Mouse (Mus musculus) intestine, postnatal 0 days (tissue): Measurements from ENCODE around the gene Vpreb3. TPM values are rescaled to one million over a fixed set of nuclear protein-coding genes. Genes with fewer than 3 reads are reported as not detected.

Experiments used
- ATAC-seq: fragments of 200-750 bp; cut with Nextera tagmentation; 2 replicates; pipeline ENCODE4 v1.8.0; 2017; ENCODE audit warnings: mild to moderate bottlenecking, moderate TSS enrichment, moderate library complexity
- H3K27ac ChIP-seq: fragments of 300-500 bp; sonication (generic); 2 replicates; pipeline ENCODE4 v1.5.1; 2014; ENCODE audit warnings: mild to moderate bottlenecking, low read depth, low read length, moderate library complexity
- H3K27me3 ChIP-seq: fragments of 300-500 bp; sonication (generic); replicated peaks from 2 replicates; pipeline ENCODE4 v1.6.1; 2014; ENCODE audit warnings: low read length, mixed read lengths; ENCODE audit not compliant: control insufficient read depth, insufficient read depth
- H3K36me3 ChIP-seq: fragments of 300-500 bp; sonication (generic); 2 replicates; pipeline ENCODE4 v1.6.1; 2014; ENCODE audit warnings: mild to moderate bottlenecking, moderate library complexity; ENCODE audit not compliant: control insufficient read depth, insufficient read depth
- H3K4me1 ChIP-seq: fragments of 300-500 bp; sonication (generic); replicated peaks from 2 replicates; pipeline ENCODE4 v1.6.1; 2014; ENCODE audit warnings: antibody characterized with exemption, low read length, mixed read lengths; ENCODE audit not compliant: control insufficient read depth, insufficient read depth
- H3K4me2 ChIP-seq: fragments of 300-500 bp; sonication (generic); replicated peaks from 2 replicates; pipeline ENCODE4 v1.6.1; 2014; ENCODE audit warnings: low read depth, mild to moderate bottlenecking, moderate library complexity
- H3K4me3 ChIP-seq: fragments of 300-500 bp; sonication (generic); 2 replicates; pipeline ENCODE4 v1.5.1; 2014; ENCODE audit warnings: low read depth, low read length
- H3K9ac ChIP-seq: fragments of 300-500 bp; sonication (generic); 2 replicates; pipeline ENCODE4 v1.6.1; 2014; ENCODE audit warnings: mild to moderate bottlenecking, low read depth, low read length
- H3K9me3 ChIP-seq: fragments of 300-500 bp; sonication (generic); 2 replicates; pipeline ENCODE4 v1.6.1; 2016; ENCODE audit warnings: mixed run types; ENCODE audit not compliant: control insufficient read depth
- CTCF ChIP-seq: sonication (generic); IDR thresholded peaks from 2 replicates; pipeline ENCODE4 v1.5.1; 2016; ENCODE audit warnings: low read depth, mild to moderate bottlenecking, control low read depth, antibody characterized with exemption, moderate library complexity
- WGBS: fragments of 180-500 bp; shearing (Covaris S2); extraction: QIAGEN DNeasy Blood & Tissue Kit; methylation state at CpG from one replicate; pipeline ENCODE4 v1.1.7; 2014; 5-methylcytosine and 5-hydroxymethylcytosine counted together
- polyA plus RNA-seq: library from polyadenylated mRNA; unstranded; fragments of >200 nt; fragmentation: Nextera tagmentation; extraction: Ambion mirVana; gene quantifications from 2 replicates; pipeline ENCODE4 v1.2.1, GENCODE M21; 2015

Gene Vpreb3
- polyA plus RNA-seq, 1 experiment from 2014 or later: not detected

GRCm38 (mm10) chr10:75898039-75898564 lies 44.8 kb upstream of the Vpreb3 start:
- Histone ChIP-seq H3K4me3 (no peak overlapping the region), H3K4me1 (peaks cover 4% of the 10 kb centered on the region), H3K36me3 (peaks cover 53% of the 10 kb centered on the region), H3K4me2 (no peak overlapping the region), H3K9me3 (no peaks in the 10 kb centered on the region), H3K27me3 (no peaks in the 10 kb centered on the region), H3K27ac (no peak overlapping the region), H3K9ac (no peak overlapping the region)
- TF ChIP-seq CTCF: no peak
- WGBS: 77% methylated on average over 6 of the region's 6 CpGs
- no peak for ATAC-seq

GRCm38 (mm10) chr10:75898846-75899245 lies 44.0 kb upstream of the Vpreb3 start:
- Histone ChIP-seq H3K27me3 (no peaks in the 10 kb centered on the region), H3K4me2 (no peak overlapping the region), H3K4me3 (no peak overlapping the region), H3K27ac (no peak overlapping the region), H3K4me1 (no peaks in the 10 kb centered on the region), H3K9me3 (no peaks in the 10 kb centered on the region), H3K36me3 (peaks cover 61% of the 10 kb centered on the region), H3K9ac (no peak overlapping the region)
- ATAC-seq: no peak
- 63% methylated on average over 3 of the region's 3 CpGs for WGBS
- no peak for TF ChIP-seq CTCF

GRCm38 (mm10) chr10:75904391-75904790 lies 38.5 kb upstream of the Vpreb3 start:
- no peak for TF ChIP-seq CTCF
- Histone ChIP-seq H3K4me1 (no peaks in the 10 kb centered on the region), H3K27ac (no peak overlapping the region), H3K4me3 (no peak overlapping the region), H3K4me2 (no peak overlapping the region), H3K27me3 (no peaks in the 10 kb centered on the region), H3K36me3 (peaks cover 70% of the 10 kb centered on the region), H3K9me3 (no peaks in the 10 kb centered on the region), H3K9ac (no peak overlapping the region)
- WGBS: 87% methylated on average over 5 of the region's 5 CpGs
- ATAC-seq: no peak

- peaks cover 78% of the 10 kb centered on the region for H3K36me3 ChIP-seq
- 89% methylated on average over 4 of the region's 4 CpGs for WGBS
- no peak for TF ChIP-seq CTCF
Observed at GRCm38 (mm10) chr10:75906882-75907281, 36.0 kb upstream of the Vpreb3 start.

GRCm38 (mm10) chr10:75910698-75911097 lies 32.2 kb upstream of the Vpreb3 start:
- no peak for ATAC-seq
- no peaks in the 10 kb centered on the region for H3K4me1 ChIP-seq
- 89% methylated on average over 2 of the region's 2 CpGs for WGBS

More at GRCm38 (mm10) chr10:75906882-75907281, 36.0 kb upstream of the Vpreb3 start:
- no peak overlapping the region for H3K27ac ChIP-seq
- no peak for ATAC-seq
- no peak overlapping the region for H3K4me2 ChIP-seq
- no peaks in the 10 kb centered on the region for H3K4me1 ChIP-seq
- H3K27me3 ChIP-seq: no peaks in the 10 kb centered on the region
- no peak overlapping the region for H3K9ac ChIP-seq
- no peak overlapping the region for H3K4me3 ChIP-seq
- no peaks in the 10 kb centered on the region for H3K9me3 ChIP-seq

GRCm38 (mm10) chr10:75913013-75913589 lies 29.8 kb upstream of the Vpreb3 start:
- no peak overlapping the region for H3K9ac ChIP-seq
- H3K4me2 ChIP-seq: no peak overlapping the region
- peaks cover 61% of the 10 kb centered on the region for H3K36me3 ChIP-seq
- WGBS: 68% methylated on average over 6 of the region's 6 CpGs
- H3K9me3 ChIP-seq: no peaks in the 10 kb centered on the region
- no peak overlapping the region for H3K4me3 ChIP-seq
- no peak for TF ChIP-seq CTCF
- H3K4me1 ChIP-seq: no peaks in the 10 kb centered on the region
- no peak for ATAC-seq
- H3K27ac ChIP-seq: no peak overlapping the region
- H3K27me3 ChIP-seq: no peaks in the 10 kb centered on the region

More at GRCm38 (mm10) chr10:75910698-75911097, 32.2 kb upstream of the Vpreb3 start:
- no peak overlapping the region for H3K4me2 ChIP-seq
- H3K4me3 ChIP-seq: no peak overlapping the region
- H3K27ac ChIP-seq: no peak overlapping the region
- H3K9ac ChIP-seq: no peak overlapping the region
- no peaks in the 10 kb centered on the region for H3K9me3 ChIP-seq
- no peaks in the 10 kb centered on the region for H3K27me3 ChIP-seq
- H3K36me3 ChIP-seq: peaks cover 63% of the 10 kb centered on the region
- no peak for TF ChIP-seq CTCF

- no peaks in the 10 kb centered on the region for H3K27me3 ChIP-seq
- no peak overlapping the region for H3K4me3 ChIP-seq
- no peak overlapping the region for H3K4me2 ChIP-seq
- H3K4me1 ChIP-seq: no peaks in the 10 kb centered on the region
- 76% methylated on average over 7 of the region's 7 CpGs for WGBS
- ATAC-seq: no peak
- H3K9me3 ChIP-seq: no peaks in the 10 kb centered on the region
- H3K9ac ChIP-seq: no peak overlapping the region
- peaks cover 45% of the 10 kb centered on the region for H3K36me3 ChIP-seq
- TF ChIP-seq CTCF: no peak
- H3K27ac ChIP-seq: no peak overlapping the region
Observed at GRCm38 (mm10) chr10:75915557-75915956, 27.3 kb upstream of the Vpreb3 start.
